Mouse (Mus musculus): ENCODE measurements around the gene Ugt1a7c.

GRCm38 (mm10) chr1:88261706-88262105, 166.8 kb downstream of the Ugt1a7c start:
- TF ChIP-seq CTCF (IDR thresholded peaks at IDR 0.05; ENCODE audit: control insufficient read depth, insufficient read depth, insufficient read length) (no peak), CEBPB (IDR thresholded peaks at IDR 0.05; ENCODE audit: low read depth) (no peak), USF1 (IDR thresholded peaks at IDR 0.05; ENCODE audit: low read depth) (no peak)

Measured in C2C12 (cell line).